ENCODE assay signal across 8 mouse cellular contexts in genomic region chr11:84818085-84818960, GRCm38 (mm10). TPM values are rescaled to one million over a fixed set of nuclear protein-coding genes. Genes with fewer than 3 reads are reported as not detected.
A peak's percentile ranks its signal among the peaks of the same experiment; 100 is the strongest.
DNase-seq lines count a peak whose midpoint lies in the region; ATAC-seq and TF ChIP-seq lines count a peak whose summit lies in the region.

No protein-coding gene starts in this region.

- peak overlapping the region; percentile 92 for H3K9ac ChIP-seq in MEL (ENCODE audit: control insufficient read depth, low read depth, low read length, poor library complexity, severe bottlenecking)
- peak overlapping the region; percentile 73 for H3K9ac ChIP-seq in forebrain, embryonic 16.5 days (replicated peaks; ENCODE audit: low read depth, low read length)
- H3K9ac ChIP-seq in lung, postnatal 0 days (replicated peaks; ENCODE audit: low read depth): peak overlapping the region; percentile 55

- H3K4me3 ChIP-seq in MEL (ENCODE audit: control insufficient read depth in 1 of 2, insufficient read depth in 1 of 2, low read depth in 2 of 2, low read length in 2 of 2): peak overlapping the region; percentile 73 to 82
- peak overlapping the region; percentile 76 for H3K4me3 ChIP-seq in forebrain, embryonic 16.5 days (replicated peaks; ENCODE audit: low read length)
- H3K4me3 ChIP-seq in lung, postnatal 0 days (ENCODE audit: low read depth, low read length): peak overlapping the region; percentile 67

- peak; percentile 84 to 94 (median 88) for TF ChIP-seq CTCF in MEL (IDR thresholded peaks at IDR 0.05 in 2 of 3, conservative IDR thresholded peaks at IDR 0.05 in 1 of 3; ENCODE audit: control insufficient read depth in 1 of 3, insufficient read depth in 1 of 3, low read depth in 2 of 3, low read length in 3 of 3, poor library complexity in 1 of 3, severe bottlenecking in 1 of 3)
- peak; percentile 87 for TF ChIP-seq CTCF in lung, postnatal 0 days (IDR thresholded peaks at IDR 0.05)

- peak; percentile 97 for DNase-seq in MEL (ENCODE audit: low read depth, low spot score)
- DNase-seq in cerebellum, adult 18-20 months: peak; percentile 73 to 75
- DNase-seq in layer of hippocampus, adult 9-11 months: peak; percentile 74
- DNase-seq in lung, postnatal 0 days (ENCODE audit: low spot score): peak; percentile 93
- peak; percentile 35 for DNase-seq in ovary, postnatal 10 days (ENCODE audit: low spot score)
- DNase-seq in thymus, postnatal 0 days (ENCODE audit: low spot score): peak; percentile 86

- peak; percentile 72 for TF ChIP-seq RAD21 in MEL (IDR thresholded peaks at IDR 0.05; ENCODE audit: low read depth, low read length)

- peak overlapping the region; percentile 90 for H3K27ac ChIP-seq in MEL (ENCODE audit: control insufficient read depth, low read depth, low read length)
- peak overlapping the region; percentile 46; the same call in 1 of the 2 replicates for H3K27ac ChIP-seq in forebrain, embryonic 16.5 days (ENCODE audit: low read length)
- peak overlapping the region; percentile 75 for H3K27ac ChIP-seq in lung, postnatal 0 days (ENCODE audit: low read length)

- peaks cover 9 to 29% of the 10 kb centered on the region in 2 experiments for H3K36me3 ChIP-seq in MEL (ENCODE audit: control insufficient read depth in 1 of 2, insufficient read depth in 2 of 2, low read length in 2 of 2)
- H3K36me3 ChIP-seq in forebrain, embryonic 16.5 days (ENCODE audit: control insufficient read depth, insufficient read depth): no peaks in the 10 kb centered on the region
- no peaks in the 10 kb centered on the region for H3K36me3 ChIP-seq in lung, postnatal 0 days (ENCODE audit: insufficient read depth, low read length)

- no peak for TF ChIP-seq EP300 in MEL (IDR thresholded peaks at IDR 0.05; ENCODE audit: low read depth in 1 of 2, low read length in 2 of 2)
- TF ChIP-seq EP300 in lung, postnatal 0 days (IDR thresholded peaks at IDR 0.05): 0 out of 2 replicates have a peak, but pooled peaks have one; percentile 20

- H3K27me3 ChIP-seq in MEL (ENCODE audit: control insufficient read depth in 1 of 2, insufficient read depth in 2 of 2, low read length in 2 of 2): no peaks in the 10 kb centered on the region
- H3K27me3 ChIP-seq in forebrain, embryonic 16.5 days (replicated peaks; ENCODE audit: control insufficient read depth, insufficient read depth, low read length): no peaks in the 10 kb centered on the region
- no peaks in the 10 kb centered on the region for H3K27me3 ChIP-seq in lung, postnatal 0 days (replicated peaks; ENCODE audit: insufficient read depth, low read length)

- peaks cover 4 to 35% of the 10 kb centered on the region in 2 experiments for H3K4me1 ChIP-seq in MEL (ENCODE audit: control insufficient read depth in 1 of 2, insufficient read depth in 2 of 2, low read length in 2 of 2)
- peaks cover 8% of the 10 kb centered on the region; the same call in 1 of the 2 replicates for H3K4me1 ChIP-seq in forebrain, embryonic 16.5 days (replicated peaks; ENCODE audit: control insufficient read depth, insufficient read depth, low read length)
- H3K4me1 ChIP-seq in lung, postnatal 0 days (ENCODE audit: insufficient read depth, low read depth, low read length): no peaks in the 10 kb centered on the region

- peaks cover 32% of the 10 kb centered on the region for H3K79me2 ChIP-seq in MEL (ENCODE audit: control insufficient read depth, insufficient read depth, low read length, poor library complexity)

- H3K9me3 ChIP-seq in MEL (replicated peaks; ENCODE audit: insufficient read depth, low read length): no peaks in the 10 kb centered on the region
- no peaks in the 10 kb centered on the region for H3K9me3 ChIP-seq in forebrain, embryonic 16.5 days (ENCODE audit: control insufficient read depth, low read length)
- H3K9me3 ChIP-seq in lung, postnatal 0 days (ENCODE audit: low read length): no peaks in the 10 kb centered on the region

- peak; percentile 60 for ATAC-seq in forebrain, embryonic 16.5 days
- ATAC-seq in hematopoietic stem cell, adult 5-6 weeks (replicated peaks in 1 of 2; ENCODE audit: insufficient read depth in 1 of 2, low FRiP score in 2 of 2, low TSS enrichment in 1 of 2, low read depth in 1 of 2, poor library complexity in 2 of 2, severe bottlenecking in 2 of 2): peak; percentile 54 to 55
- ATAC-seq in lung, postnatal 0 days: peak; percentile 61

- H3K4me2 ChIP-seq in forebrain, embryonic 16.5 days (ENCODE audit: low read length): peak overlapping the region; percentile 93
- H3K4me2 ChIP-seq in lung, postnatal 0 days (replicated peaks; ENCODE audit: low read depth, low read length): peak overlapping the region; percentile 100

- peak; percentile 73 to 89; a peak in 2 of 4 replicates for TF ChIP-seq POLR2A in MEL (IDR thresholded peaks at IDR 0.05; ENCODE audit: control insufficient read depth in 1 of 2, insufficient read depth in 1 of 2, low read depth in 1 of 2, low read length in 2 of 2, poor library complexity in 1 of 2)

- WGBS in forebrain, embryonic 16.5 days: under 1% methylated on average over 39 of the region's 39 CpGs
- WGBS in lung, postnatal 0 days: under 1% methylated on average over 39 of the region's 39 CpGs

TF ChIP-seq in MEL, 35 proteins besides CTCF, POLR2A, EP300 and RAD21 (continues in another document):
- no peak for TF ChIP-seq ZKSCAN1 (IDR thresholded peaks at IDR 0.05; ENCODE audit: low read depth, low read length)
- TF ChIP-seq SIN3A (IDR thresholded peaks at IDR 0.05; ENCODE audit: low read length): no peak; the same call in 1 of the 2 replicates
- TF ChIP-seq UBTF (IDR thresholded peaks at IDR 0.05; ENCODE audit: borderline replicate concordance, insufficient read depth, low read depth, low read length): no peak
- no peak for TF ChIP-seq ZNF384 (IDR thresholded peaks at IDR 0.05; ENCODE audit: low read depth, low read length)
- TF ChIP-seq BHLHE40 (IDR thresholded peaks at IDR 0.05; ENCODE audit: borderline replicate concordance, low read depth, low read length): no peak
- TF ChIP-seq USF1 (IDR thresholded peaks at IDR 0.05; ENCODE audit: low read depth, low read length): no peak
- peak; percentile 21; the same call in 1 of the 2 replicates for TF ChIP-seq ETS1 (IDR thresholded peaks at IDR 0.05; ENCODE audit: low read depth, low read length)
- no peak for TF ChIP-seq MEF2A (IDR thresholded peaks at IDR 0.05; ENCODE audit: extremely low read depth, insufficient replicate concordance, low read depth, low read length, poor library complexity, severe bottlenecking)
- peak; percentile 0; the same call in 1 of the 2 replicates for TF ChIP-seq MXI1 (IDR thresholded peaks at IDR 0.05; ENCODE audit: low read depth, low read length)
- TF ChIP-seq GABPA (IDR thresholded peaks at IDR 0.05; ENCODE audit: low read depth, low read length): no peak
- TF ChIP-seq POLR2AphosphoS5 (IDR thresholded peaks at IDR 0.05; ENCODE audit: borderline replicate concordance, low read depth, low read length): peak; percentile 88
- peak; percentile 63 for TF ChIP-seq HCFC1 (IDR thresholded peaks at IDR 0.05; ENCODE audit: low read depth, low read length)
- peak; percentile 70 for TF ChIP-seq ELF1 (IDR thresholded peaks at IDR 0.05; ENCODE audit: low read depth, low read length)
- TF ChIP-seq KAT2A (conservative IDR thresholded peaks at IDR 0.05; ENCODE audit: low read depth, low read length): no peak
- peak; percentile 87 for TF ChIP-seq MAZ (IDR thresholded peaks at IDR 0.05; ENCODE audit: low read depth, low read length)
- no peak for TF ChIP-seq JUND (IDR thresholded peaks at IDR 0.05; ENCODE audit: low read depth, low read length)
- no peak for TF ChIP-seq NRF1 (IDR thresholded peaks at IDR 0.05; ENCODE audit: insufficient read depth, low read depth, low read length, poor library complexity, severe bottlenecking)
- TF ChIP-seq USF2 (IDR thresholded peaks at IDR 0.05; ENCODE audit: borderline replicate concordance in 1 of 2, insufficient read depth in 1 of 2, low read depth in 1 of 2, low read length in 2 of 2): no peak
- no peak for TF ChIP-seq MAFK (IDR thresholded peaks at IDR 0.05; ENCODE audit: borderline replicate concordance, low read depth, low read length)
- TF ChIP-seq CHD2 (IDR thresholded peaks at IDR 0.05; ENCODE audit: low read length): no peak
- peak; percentile 88 for TF ChIP-seq TBP (IDR thresholded peaks at IDR 0.05; ENCODE audit: low read depth, low read length)
- no peak for TF ChIP-seq TAL1 (IDR thresholded peaks at IDR 0.05; ENCODE audit: low read length)
- TF ChIP-seq GATA1 (IDR thresholded peaks at IDR 0.05; ENCODE audit: low read depth, low read length): no peak

RNA-seq across cellular contexts. Expression of gene Mrm1, which starts 1.0 kb away (rescaled TPM):
- 37.8 and 41.6 TPM in 2 replicates for total RNA-seq in MEL (2012; rRNA removed)
- polyA plus RNA-seq in MEL (2012; ENCODE audit: insufficient read depth in 1 of 2, insufficient read length in 2 of 2, low read depth in 1 of 2, low replicate concordance in 2 of 2, missing spikeins in 1 of 2): 10 to 100 TPM in 1 of 2 experiments, not detected in 1; 23.2 TPM
- polyA plus RNA-seq in forebrain, embryonic 16.5 days (2015; fragmentation: Nextera tagmentation; extraction: Ambion mirVana): 14.0 and 15.9 TPM in 2 replicates
- 9.5 and 21.7 TPM in 2 replicates for total RNA-seq in hematopoietic stem cell, adult 5-6 weeks (2017)
- polyA plus RNA-seq in lung, postnatal 0 days (2015; fragmentation: Nextera tagmentation; extraction: Ambion mirVana): 5.3 and 6.5 TPM in 2 replicates
- polyA plus RNA-seq in thymus, postnatal 0 days (2015; fragmentation: Nextera tagmentation; extraction: Ambion mirVana): 14.1 and 15.1 TPM in 2 replicates

RNA-seq across cellular contexts. Expression of gene Dhrs11, which starts 10.5 kb away (rescaled TPM):
- total RNA-seq in MEL (2012; rRNA removed): 29.4 and 36.6 TPM in 2 replicates
- 10 to 100 TPM in 1 of 2 experiments, not detected in 1; 37.7 TPM for polyA plus RNA-seq in MEL (2012; ENCODE audit: insufficient read depth in 1 of 2, insufficient read length in 2 of 2, low read depth in 1 of 2, low replicate concordance in 2 of 2, missing spikeins in 1 of 2)
- 3.7 and 4.3 TPM in 2 replicates for polyA plus RNA-seq in forebrain, embryonic 16.5 days (2015; fragmentation: Nextera tagmentation; extraction: Ambion mirVana)
- 21.3 and 22.0 TPM in 2 replicates for total RNA-seq in hematopoietic stem cell, adult 5-6 weeks (2017)
- polyA plus RNA-seq in lung, postnatal 0 days (2015; fragmentation: Nextera tagmentation; extraction: Ambion mirVana): 9.1 and 9.3 TPM in 2 replicates
- 12.0 and 12.2 TPM in 2 replicates for polyA plus RNA-seq in thymus, postnatal 0 days (2015; fragmentation: Nextera tagmentation; extraction: Ambion mirVana)

RNA-seq across cellular contexts. Expression of gene Ggnbp2, which starts 52.3 kb away (rescaled TPM):
- 55.4 and 65.2 TPM in 2 replicates for total RNA-seq in MEL (2012; rRNA removed)
- polyA plus RNA-seq in MEL (2012; ENCODE audit: insufficient read depth in 1 of 2, insufficient read length in 2 of 2, low read depth in 1 of 2, low replicate concordance in 2 of 2, missing spikeins in 1 of 2): 10 to 100 TPM; 83.0 to 89.6 TPM
- polyA plus RNA-seq in forebrain, embryonic 16.5 days (2015; fragmentation: Nextera tagmentation; extraction: Ambion mirVana): 71.4 and 73.3 TPM in 2 replicates
- 138 and 163 TPM in 2 replicates for total RNA-seq in hematopoietic stem cell, adult 5-6 weeks (2017)
- polyA plus RNA-seq in lung, postnatal 0 days (2015; fragmentation: Nextera tagmentation; extraction: Ambion mirVana): 56.4 and 57.3 TPM in 2 replicates
- 80.3 and 100 TPM in 2 replicates for polyA plus RNA-seq in thymus, postnatal 0 days (2015; fragmentation: Nextera tagmentation; extraction: Ambion mirVana)

Comparison
In these comparisons a context has a peak if more than half of its experiments do, and no peak if none do; other contexts are left out.
1. Peak in every context shown above with its lines: DNase-seq, ATAC-seq, H3K4me3 ChIP-seq and H3K27ac ChIP-seq.
2. DNase-seq: peak in every context shown above with its lines; median percentile 97 in MEL; 93 in lung, postnatal 0 days; 86 in thymus, postnatal 0 days; 74 in cerebellum, adult 18-20 months; 74 in layer of hippocampus, adult 9-11 months; 35 in ovary, postnatal 10 days.